Mouse (Mus musculus): ENCODE data around the gene Ccdc97. TPM values are rescaled to one million over a fixed set of nuclear protein-coding genes. Genes with fewer than 3 reads are reported as not detected.

Gene Ccdc97
- polyA plus RNA-seq, 1 experiment from 2014 or later, result 33.7 TPM

GRCm38 (mm10) chr7:25666381-25666780 lies 52.5 kb downstream of the Ccdc97 start:
- no peak overlapping the region for H3K4me3 ChIP-seq (replicated peaks; ENCODE audit: low read length)
- no peak overlapping the region for H3K4me2 ChIP-seq (ENCODE audit: low read length)
- ATAC-seq, result no peak
- WGBS, result 97% methylated on average over 8 of the region's 8 CpGs
- no peaks in the 10 kb centered on the region for H3K27me3 ChIP-seq (replicated peaks; ENCODE audit: control insufficient read depth, insufficient read depth, low read length)
- no peak overlapping the region for H3K9ac ChIP-seq (replicated peaks; ENCODE audit: low read depth, low read length)
- H3K36me3 ChIP-seq (ENCODE audit: control insufficient read depth, insufficient read depth), result peaks cover 5% of the 10 kb centered on the region; the same call in 1 of the 2 replicates
- no peak overlapping the region for H3K27ac ChIP-seq (ENCODE audit: low read length)
- no peaks in the 10 kb centered on the region; the same call in 1 of the 2 replicates for H3K4me1 ChIP-seq (replicated peaks; ENCODE audit: control insufficient read depth, insufficient read depth, low read length)
- H3K9me3 ChIP-seq (ENCODE audit: control insufficient read depth, low read length), result no peaks in the 10 kb centered on the region

Other genes starting within 250 kb of the Ccdc97 start
- 0.96 and 1.1 TPM in 2 replicates for gene Ceacam1, start 241.5 kb downstream of the Ccdc97 start, polyA plus RNA-seq (2015; fragmentation: Nextera tagmentation; extraction: Ambion mirVana)
- 0.11 TPM in 1 of 2 replicates, not detected in the other for gene Ceacam2, start 179.2 kb downstream of the Ccdc97 start, polyA plus RNA-seq (2015; fragmentation: Nextera tagmentation; extraction: Ambion mirVana)
- gene Erich4, start 103.2 kb downstream of the Ccdc97 start, polyA plus RNA-seq (2015; fragmentation: Nextera tagmentation; extraction: Ambion mirVana), result 0.39 TPM in 1 of 2 replicates, not detected in the other
- gene Dmac2, start 99.7 kb downstream of the Ccdc97 start, polyA plus RNA-seq (2015; fragmentation: Nextera tagmentation; extraction: Ambion mirVana), result 36.0 and 38.8 TPM in 2 replicates
- 0.44 and 0.92 TPM in 2 replicates for gene B3gnt8, start 92.4 kb downstream of the Ccdc97 start, polyA plus RNA-seq (2015; fragmentation: Nextera tagmentation; extraction: Ambion mirVana)
- gene Bckdha, start 60.1 kb downstream of the Ccdc97 start, polyA plus RNA-seq (2015; fragmentation: Nextera tagmentation; extraction: Ambion mirVana), result 57.7 and 61.9 TPM in 2 replicates
- 46.5 and 48.3 TPM in 2 replicates for gene Exosc5, start 59.9 kb downstream of the Ccdc97 start, polyA plus RNA-seq (2015; fragmentation: Nextera tagmentation; extraction: Ambion mirVana)
- 13.5 and 28.3 TPM in 2 replicates for gene Tmem91, start 43.9 kb downstream of the Ccdc97 start, polyA plus RNA-seq (2015; fragmentation: Nextera tagmentation; extraction: Ambion mirVana)
- 35.6 and 41.3 TPM in 2 replicates for gene B9d2, start 38.3 kb downstream of the Ccdc97 start, polyA plus RNA-seq (2015; fragmentation: Nextera tagmentation; extraction: Ambion mirVana)
- 0.54 and 0.93 TPM in 2 replicates for gene Tgfb1, start 32.1 kb downstream of the Ccdc97 start, polyA plus RNA-seq (2015; fragmentation: Nextera tagmentation; extraction: Ambion mirVana)
- gene Hnrnpul1, start 35.7 kb upstream of the Ccdc97 start, polyA plus RNA-seq (2015; fragmentation: Nextera tagmentation; extraction: Ambion mirVana), result 44.2 and 46.6 TPM in 2 replicates
- 14.6 and 15.9 TPM in 2 replicates for gene Axl, start 69.6 kb upstream of the Ccdc97 start, polyA plus RNA-seq (2015; fragmentation: Nextera tagmentation; extraction: Ambion mirVana)
- 1.0 and 1.1 TPM in 2 replicates for gene Cyp2s1, start 97.8 kb upstream of the Ccdc97 start, polyA plus RNA-seq (2015; fragmentation: Nextera tagmentation; extraction: Ambion mirVana)
- not detected in 2 replicates for gene Cyp2b10, start 178.5 kb upstream of the Ccdc97 start, polyA plus RNA-seq (2015; fragmentation: Nextera tagmentation; extraction: Ambion mirVana)

Measured in forebrain, embryonic 16.5 days (tissue).